Mouse (Mus musculus) kidney, adult 8-10 months (tissue): ENCODE results near the gene Oxld1.

Source experiments
- DNase-seq, 2 experiments: peaks; one replicate each; pipeline ENCODE4 v3.0.0; 2022

The Oxld1 gene

GRCm38 (mm10) chr11:120472052-120472451, 14.2 kb upstream of the Oxld1 start:
- peak; percentile 70 to 80 for DNase-seq

- DNase-seq, result no peak
Measured at GRCm38 (mm10) chr11:120467736-120468092, 9.8 kb upstream of the Oxld1 start.

GRCm38 (mm10) chr11:120467051-120467735, 9.3 kb upstream of the Oxld1 start, which contains the start of gene Arl16:
Arl16 (minus strand) TSS chr11:120467607.
- DNase-seq, result peak; percentile 94

GRCm38 (mm10) chr11:120465521-120465920, 7.7 kb upstream of the Oxld1 start:
- DNase-seq, result no peak

GRCm38 (mm10) chr11:120464365-120464764, 6.5 kb upstream of the Oxld1 start:
- DNase-seq, result no peak

- DNase-seq, result no peak
Measured at GRCm38 (mm10) chr11:120463536-120463935, 5.7 kb upstream of the Oxld1 start.

GRCm38 (mm10) chr11:120458847-120459597, 1.2 kb upstream of the Oxld1 start:
- no peak for DNase-seq

GRCm38 (mm10) chr11:120457370-120457769, 498 bp downstream of the Oxld1 start:
- no peak for DNase-seq

- no peak for DNase-seq
Measured at GRCm38 (mm10) chr11:120455413-120455812, 2.5 kb downstream of the Oxld1 start.

GRCm38 (mm10) chr11:120454965-120455364, 2.9 kb downstream of the Oxld1 start:
- no peak for DNase-seq

GRCm38 (mm10) chr11:120453306-120453705, 4.6 kb downstream of the Oxld1 start, which contains the start of gene Pde6g:
Pde6g (minus strand) TSS chr11:120453500.
- no peak for DNase-seq

GRCm38 (mm10) chr11:120452246-120452645, 5.6 kb downstream of the Oxld1 start:
- DNase-seq, result no peak

GRCm38 (mm10) chr11:120447179-120447578, 10.7 kb downstream of the Oxld1 start:
- DNase-seq, result no peak

GRCm38 (mm10) chr11:120445475-120445874, 12.4 kb downstream of the Oxld1 start:
- DNase-seq, result no peak

- no peak for DNase-seq
Measured at GRCm38 (mm10) chr11:120444106-120444505, 13.8 kb downstream of the Oxld1 start.

- peak in 1 of 2 experiments; percentile 18 for DNase-seq
Measured at GRCm38 (mm10) chr11:120442765-120443280, 15.0 kb downstream of the Oxld1 start.

- no peak for DNase-seq
Measured at GRCm38 (mm10) chr11:120442344-120442743, 15.5 kb downstream of the Oxld1 start, which contains the start of gene Tspan10. Tspan10 (plus strand) TSS chr11:120442644.

- DNase-seq, result no peak
Measured at GRCm38 (mm10) chr11:120437857-120438385, 19.9 kb downstream of the Oxld1 start.

- peak; percentile 73 to 88 for DNase-seq
Measured at GRCm38 (mm10) chr11:120437152-120437856, 20.6 kb downstream of the Oxld1 start, which contains the start of gene Nploc4. Nploc4 (minus strand) TSS chr11:120437708.

GRCm38 (mm10) chr11:120426727-120427126, 31.1 kb downstream of the Oxld1 start:
- DNase-seq, result no peak

- DNase-seq, result peak; percentile 42 to 61
Measured at GRCm38 (mm10) chr11:120423569-120424295, 34.1 kb downstream of the Oxld1 start.
